In genomic region chr5:147086816-147087215, GRCm38 (mm10) we compare ENCODE assay signal across 11 mouse cellular contexts.
"Had no signal": no experiment of that assay in that cellular context is flagged by ENCODE, and none has a peak within 500 bp of the region (broad histone marks: within the 10 kb centered on the region; RNA-seq: fewer than 3 reads in every experiment).

No protein-coding gene starts in this region.

- DNase-seq: kidney, postnatal 14 days; kidney, postnatal 4 days; liver; lung, adult 18-20 months; lung, postnatal 10 days; right cerebral cortex, adult 18-20 months; right cerebral cortex, postnatal 14 days; right cerebral cortex, postnatal 4 days; thymus, adult 2 months; thymus, postnatal 14 days; thymus, postnatal 4 days had no signal
